Mouse (Mus musculus): ENCODE data around the gene Slc45a1. TPM values are rescaled to one million over a fixed set of nuclear protein-coding genes. Genes with fewer than 3 reads are reported as not detected.
A peak's percentile ranks its signal among the peaks of the same experiment; 100 is the strongest.

The Slc45a1 gene
- polyA plus RNA-seq, 1 experiment from 2014 or later = 1.2 TPM

DNA sequence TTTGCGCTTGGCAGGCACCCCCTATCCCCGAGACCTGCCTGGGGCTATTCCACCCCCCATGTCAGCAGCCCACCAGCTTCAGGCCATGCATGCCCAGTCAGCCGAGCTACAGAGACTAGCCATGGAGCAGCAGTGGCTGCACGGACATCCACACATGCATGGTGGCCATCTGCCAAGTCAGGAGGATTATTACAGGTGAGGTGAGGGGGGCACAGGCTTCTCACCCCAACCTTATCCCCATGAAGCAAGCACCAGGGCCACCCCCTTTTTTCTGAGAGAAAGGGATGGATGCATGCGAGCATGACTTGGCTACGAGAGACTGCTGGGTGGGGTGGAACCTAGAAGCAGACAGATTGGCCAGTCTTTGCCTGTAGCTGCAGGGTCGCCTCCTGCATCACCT lies 33.0 kb downstream of the Slc45a1 start:
- 83% methylated on average over 7 of the region's 7 CpGs for WGBS
- no peak for ATAC-seq (ENCODE audit: low read depth)
- no peak for DNase-seq (ENCODE audit: low spot score)
- H3K9ac ChIP-seq (ENCODE audit: low read depth, low read length) = no peak overlapping the region
- no peak overlapping the region for H3K4me2 ChIP-seq (ENCODE audit: low read depth, low read length)
- H3K4me3 ChIP-seq (ENCODE audit: low read depth, low read length) = no peak overlapping the region
- H3K27me3 ChIP-seq (replicated peaks; ENCODE audit: control insufficient read depth, insufficient read depth, low read length) = no peaks in the 10 kb centered on the region
- peaks cover 76% of the 10 kb centered on the region for H3K36me3 ChIP-seq (ENCODE audit: control insufficient read depth, insufficient read depth, low read length)
- H3K27ac ChIP-seq (replicated peaks; ENCODE audit: low read depth, low read length) = no peak overlapping the region
- no peaks in the 10 kb centered on the region for H3K9me3 ChIP-seq (ENCODE audit: control insufficient read depth, low read length)
- no peaks in the 10 kb centered on the region for H3K4me1 ChIP-seq (ENCODE audit: control insufficient read depth, insufficient read depth, low read length)

DNA sequence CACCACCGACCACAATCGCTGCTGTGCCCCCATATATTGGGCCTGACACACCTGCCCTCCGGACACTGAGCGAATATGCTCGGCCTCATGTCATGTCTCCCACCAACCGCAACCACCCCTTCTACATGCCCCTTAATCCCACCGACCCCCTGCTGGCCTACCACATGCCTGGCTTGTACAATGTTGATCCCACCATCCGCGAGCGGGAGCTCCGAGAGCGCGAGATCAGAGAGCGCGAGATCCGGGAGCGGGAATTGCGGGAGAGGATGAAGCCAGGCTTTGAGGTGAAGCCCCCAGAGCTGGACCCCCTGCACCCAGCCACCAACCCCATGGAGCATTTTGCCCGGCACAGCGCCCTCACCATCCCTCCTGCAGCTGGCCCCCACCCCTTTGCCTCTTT lies 35.1 kb downstream of the Slc45a1 start:
- H3K36me3 ChIP-seq (ENCODE audit: control insufficient read depth, insufficient read depth, low read length) = peaks cover 86% of the 10 kb centered on the region
- ATAC-seq (ENCODE audit: low read depth) (no peak), DNase-seq (ENCODE audit: low spot score) (no peak)
- no peaks in the 10 kb centered on the region for H3K27me3 ChIP-seq (replicated peaks; ENCODE audit: control insufficient read depth, insufficient read depth, low read length)
- no peak overlapping the region for H3K27ac ChIP-seq (replicated peaks; ENCODE audit: low read depth, low read length)
- no peaks in the 10 kb centered on the region for H3K9me3 ChIP-seq (ENCODE audit: control insufficient read depth, low read length)
- H3K4me1 ChIP-seq (ENCODE audit: control insufficient read depth, insufficient read depth, low read length) = no peaks in the 10 kb centered on the region
- H3K4me2 ChIP-seq (ENCODE audit: low read depth, low read length) = no peak overlapping the region
- 91% methylated on average over 9 of the region's 20 CpGs for WGBS
- H3K9ac ChIP-seq (ENCODE audit: low read depth, low read length) = no peak overlapping the region
- H3K4me3 ChIP-seq (ENCODE audit: low read depth, low read length) = no peak overlapping the region

DNA sequence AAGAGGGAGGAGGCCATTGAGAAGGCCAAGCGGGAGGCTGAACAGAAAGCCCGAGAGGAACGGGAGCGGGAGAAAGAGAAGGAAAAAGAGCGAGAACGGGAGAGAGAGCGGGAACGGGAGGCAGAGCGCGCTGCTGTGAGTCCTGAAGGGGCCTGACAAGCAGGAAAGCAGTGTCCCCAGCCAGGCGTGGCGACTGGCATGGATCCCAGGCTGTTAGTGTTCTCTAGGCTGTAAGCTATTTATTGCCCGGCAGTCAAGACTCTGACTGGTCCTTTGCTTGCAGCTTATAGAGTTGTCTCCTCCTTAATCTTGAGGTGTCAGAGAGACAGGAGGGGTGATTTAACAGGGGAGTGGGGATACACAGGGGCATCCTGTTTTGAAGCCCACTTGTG lies 35.9 kb downstream of the Slc45a1 start:
- Histone ChIP-seq H3K9ac (ENCODE audit: low read depth, low read length) (no peak overlapping the region), H3K36me3 (ENCODE audit: control insufficient read depth, insufficient read depth, low read length) (peaks cover 91% of the 10 kb centered on the region), H3K4me3 (ENCODE audit: low read depth, low read length) (no peak overlapping the region), H3K9me3 (ENCODE audit: control insufficient read depth, low read length) (no peaks in the 10 kb centered on the region), H3K4me1 (ENCODE audit: control insufficient read depth, insufficient read depth, low read length) (no peaks in the 10 kb centered on the region), H3K4me2 (ENCODE audit: low read depth, low read length) (no peak overlapping the region), H3K27ac (replicated peaks; ENCODE audit: low read depth, low read length) (no peak overlapping the region), H3K27me3 (replicated peaks; ENCODE audit: control insufficient read depth, insufficient read depth, low read length) (no peaks in the 10 kb centered on the region)
- ATAC-seq (ENCODE audit: low read depth) (no peak), DNase-seq (ENCODE audit: low spot score) (no peak)
- 98% methylated on average over 13 of the region's 13 CpGs for WGBS

DNA sequence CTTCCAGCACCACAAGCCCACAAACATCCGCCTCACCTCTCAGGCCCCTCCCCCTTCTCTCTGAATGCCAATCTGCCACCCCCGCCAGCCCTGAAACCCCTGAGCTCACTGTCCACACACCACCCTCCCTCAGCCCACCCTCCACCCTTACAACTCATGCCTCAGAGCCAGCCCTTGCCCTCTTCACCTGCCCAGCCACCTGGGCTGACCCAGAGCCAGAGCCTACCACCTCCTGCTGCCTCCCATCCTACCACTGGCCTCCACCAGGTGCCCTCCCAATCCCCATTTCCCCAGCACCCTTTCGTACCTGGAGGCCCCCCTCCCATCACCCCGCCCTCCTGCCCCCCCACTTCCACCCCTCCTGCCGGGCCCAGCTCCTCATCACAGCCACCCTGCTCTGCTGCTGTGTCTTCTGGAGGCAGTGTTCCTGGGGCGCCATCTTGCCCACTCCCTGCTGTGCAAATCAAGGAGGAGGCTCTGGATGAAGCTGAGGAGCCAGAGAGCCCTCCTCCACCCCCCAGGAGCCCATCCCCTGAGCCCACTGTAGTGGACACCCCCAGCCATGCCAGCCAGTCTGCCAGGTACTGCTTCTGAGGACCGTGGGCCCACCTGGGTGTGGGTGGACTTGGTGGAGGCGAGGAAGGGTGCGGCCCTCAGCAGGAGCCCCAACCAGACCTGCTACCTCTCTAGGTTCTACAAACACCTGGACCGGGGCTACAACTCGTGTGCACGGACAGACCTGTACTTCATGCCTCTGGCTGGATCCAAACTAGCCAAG lies 36.5 kb downstream of the Slc45a1 start:
- Histone ChIP-seq H3K27ac (replicated peaks; ENCODE audit: low read depth, low read length) (no peak overlapping the region), H3K4me3 (ENCODE audit: low read depth, low read length) (no peak overlapping the region), H3K27me3 (replicated peaks; ENCODE audit: control insufficient read depth, insufficient read depth, low read length) (no peaks in the 10 kb centered on the region), H3K4me2 (ENCODE audit: low read depth, low read length) (no peak overlapping the region), H3K9me3 (ENCODE audit: control insufficient read depth, low read length) (no peaks in the 10 kb centered on the region), H3K36me3 (ENCODE audit: control insufficient read depth, insufficient read depth, low read length) (peaks cover 94% of the 10 kb centered on the region), H3K9ac (ENCODE audit: low read depth, low read length) (no peak overlapping the region), H3K4me1 (ENCODE audit: control insufficient read depth, insufficient read depth, low read length) (no peaks in the 10 kb centered on the region)
- ATAC-seq (ENCODE audit: low read depth) = no peak
- DNase-seq (ENCODE audit: low spot score) = no peak
- WGBS = 93% methylated on average over 12 of the region's 12 CpGs

DNA sequence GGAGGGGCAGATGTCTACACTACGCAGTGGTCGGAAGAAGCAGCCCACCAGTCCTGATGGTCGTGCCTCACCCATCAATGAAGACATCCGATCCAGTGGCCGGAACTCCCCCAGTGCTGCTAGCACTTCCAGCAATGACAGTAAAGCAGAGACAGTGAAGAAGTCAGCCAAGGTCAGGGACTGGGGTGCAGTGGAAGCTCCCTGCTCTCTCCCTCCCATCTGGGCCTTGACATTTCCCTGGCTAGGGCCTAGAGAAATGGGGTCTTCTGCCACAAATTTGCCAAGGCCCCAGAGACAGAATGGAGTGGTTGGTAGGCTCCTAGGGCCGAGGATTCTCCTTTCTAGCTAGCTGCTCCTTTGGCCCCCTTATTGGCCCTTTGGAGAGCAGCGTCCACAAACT lies 38.3 kb downstream of the Slc45a1 start:
- no peak for DNase-seq (ENCODE audit: low spot score)
- no peak overlapping the region for H3K27ac ChIP-seq (replicated peaks; ENCODE audit: low read depth, low read length)
- no peak overlapping the region for H3K4me2 ChIP-seq (ENCODE audit: low read depth, low read length)
- H3K9me3 ChIP-seq (ENCODE audit: control insufficient read depth, low read length) = no peaks in the 10 kb centered on the region
- 96% methylated on average over 7 of the region's 7 CpGs for WGBS
- H3K4me3 ChIP-seq (ENCODE audit: low read depth, low read length) = no peak overlapping the region
- peaks cover 82% of the 10 kb centered on the region for H3K36me3 ChIP-seq (ENCODE audit: control insufficient read depth, insufficient read depth, low read length)
- H3K27me3 ChIP-seq (replicated peaks; ENCODE audit: control insufficient read depth, insufficient read depth, low read length) = no peaks in the 10 kb centered on the region
- ATAC-seq (ENCODE audit: low read depth) = no peak
- no peaks in the 10 kb centered on the region for H3K4me1 ChIP-seq (ENCODE audit: control insufficient read depth, insufficient read depth, low read length)
- H3K9ac ChIP-seq (ENCODE audit: low read depth, low read length) = no peak overlapping the region

DNA sequence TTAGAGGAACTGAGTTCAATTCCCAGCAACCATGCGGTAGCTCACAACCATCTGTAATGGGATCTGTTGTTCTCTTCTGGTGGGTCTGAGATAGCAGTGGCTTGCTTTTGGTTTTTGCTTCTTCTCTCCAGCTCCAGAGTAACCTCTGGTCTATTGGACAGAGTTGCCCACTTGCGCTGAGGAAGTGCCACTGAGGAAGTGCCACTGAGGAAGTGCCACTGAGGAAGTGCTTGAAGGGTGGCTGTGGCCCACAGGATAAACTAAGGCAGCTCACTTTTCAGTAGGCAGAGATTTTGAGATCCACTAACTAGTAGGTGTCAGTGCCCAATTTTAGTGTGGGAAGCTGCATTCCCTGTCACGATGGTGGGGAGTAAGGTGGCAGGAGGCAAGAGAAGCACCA lies 43.3 kb downstream of the Slc45a1 start:
- Histone ChIP-seq H3K4me2 (ENCODE audit: low read depth, low read length) (no peak overlapping the region), H3K4me3 (ENCODE audit: low read depth, low read length) (no peak overlapping the region), H3K36me3 (ENCODE audit: control insufficient read depth, insufficient read depth, low read length) (peaks cover 31% of the 10 kb centered on the region), H3K9ac (ENCODE audit: low read depth, low read length) (no peak overlapping the region), H3K27me3 (replicated peaks; ENCODE audit: control insufficient read depth, insufficient read depth, low read length) (no peaks in the 10 kb centered on the region), H3K4me1 (ENCODE audit: control insufficient read depth, insufficient read depth, low read length) (no peaks in the 10 kb centered on the region), H3K27ac (replicated peaks; ENCODE audit: low read depth, low read length) (no peak overlapping the region), H3K9me3 (ENCODE audit: control insufficient read depth, low read length) (no peaks in the 10 kb centered on the region)
- WGBS = 96% methylated on average over 3 of the region's 3 CpGs
- ATAC-seq (ENCODE audit: low read depth) (no peak), DNase-seq (ENCODE audit: low spot score) (no peak)

DNA sequence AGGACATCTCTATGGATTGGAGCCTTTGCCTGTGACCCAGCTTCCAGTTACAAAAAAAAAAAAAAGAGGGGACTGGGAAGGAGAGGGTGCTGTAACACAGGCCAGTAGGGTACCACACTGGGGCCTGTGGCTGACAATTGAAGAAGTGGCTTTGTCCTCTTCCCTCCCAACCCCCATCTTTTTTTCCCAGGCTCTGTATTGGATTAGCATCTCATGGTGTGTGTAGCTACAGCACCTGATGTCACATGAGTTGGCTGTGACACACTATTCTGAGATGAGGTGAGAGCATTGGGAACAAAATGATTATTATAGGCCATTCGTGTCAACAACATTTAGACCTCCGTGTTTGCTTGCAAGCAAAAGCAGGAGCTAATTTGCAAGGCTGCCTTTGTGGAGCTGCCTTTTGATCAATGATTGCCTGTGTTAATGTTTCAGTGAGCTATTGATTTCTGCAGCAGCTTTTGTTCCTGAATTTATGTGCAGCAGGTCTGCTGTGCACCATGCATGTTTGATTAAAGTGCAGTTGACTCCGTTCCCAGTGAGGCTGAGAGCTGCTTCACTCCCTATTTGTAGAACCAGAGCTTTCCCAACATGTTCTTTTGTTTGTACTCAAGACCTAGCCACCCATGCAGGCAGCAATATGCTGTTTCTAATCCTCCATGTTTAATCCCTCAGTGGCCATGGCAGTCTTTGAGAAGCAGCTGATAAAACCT lies 45.4 kb downstream of the Slc45a1 start:
- H3K36me3 ChIP-seq (ENCODE audit: control insufficient read depth, insufficient read depth, low read length) = peaks cover 11% of the 10 kb centered on the region
- ATAC-seq (ENCODE audit: low read depth) (peak; percentile 20; the same call in 1 of the 2 replicates), DNase-seq (ENCODE audit: low spot score) (no peak)
- no peak overlapping the region for H3K4me2 ChIP-seq (ENCODE audit: low read depth, low read length)
- H3K4me1 ChIP-seq (ENCODE audit: control insufficient read depth, insufficient read depth, low read length) = no peaks in the 10 kb centered on the region
- no peak overlapping the region; the same call in 1 of the 2 replicates for H3K27ac ChIP-seq (replicated peaks; ENCODE audit: low read depth, low read length)
- WGBS = 54% methylated on average over 3 of the region's 3 CpGs
- no peak overlapping the region for H3K4me3 ChIP-seq (ENCODE audit: low read depth, low read length)
- no peak overlapping the region for H3K9ac ChIP-seq (ENCODE audit: low read depth, low read length)
- H3K9me3 ChIP-seq (ENCODE audit: control insufficient read depth, low read length) = no peaks in the 10 kb centered on the region
- H3K27me3 ChIP-seq (replicated peaks; ENCODE audit: control insufficient read depth, insufficient read depth, low read length) = no peaks in the 10 kb centered on the region

DNA sequence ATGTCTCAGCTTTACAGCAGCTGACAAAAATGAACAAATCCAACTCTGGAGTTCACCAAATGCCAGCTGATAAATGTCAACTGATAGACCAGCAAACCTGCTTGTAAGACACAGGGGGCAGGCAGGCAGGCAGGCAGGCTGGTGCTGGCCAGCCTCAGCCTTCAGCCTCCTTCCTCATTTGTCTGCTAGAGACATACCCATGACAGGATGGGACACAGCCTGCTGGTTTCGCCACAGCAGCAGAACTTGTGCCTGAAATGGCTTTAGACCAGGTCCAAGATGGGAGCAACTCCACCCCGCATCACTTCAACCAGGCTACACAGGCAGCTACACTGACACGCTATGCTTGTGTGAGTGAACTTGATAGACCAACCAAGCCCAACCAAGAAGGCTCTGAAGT lies 46.2 kb downstream of the Slc45a1 start:
- 90% methylated on average over 3 of the region's 3 CpGs for WGBS
- no peak overlapping the region for H3K9ac ChIP-seq (ENCODE audit: low read depth, low read length)
- ATAC-seq (ENCODE audit: low read depth) (no peak), DNase-seq (ENCODE audit: low spot score) (no peak)
- no peaks in the 10 kb centered on the region for H3K4me1 ChIP-seq (ENCODE audit: control insufficient read depth, insufficient read depth, low read length)
- no peak overlapping the region for H3K4me2 ChIP-seq (ENCODE audit: low read depth, low read length)
- H3K4me3 ChIP-seq (ENCODE audit: low read depth, low read length) = no peak overlapping the region
- H3K36me3 ChIP-seq (ENCODE audit: control insufficient read depth, insufficient read depth, low read length) = peaks cover 5% of the 10 kb centered on the region
- no peaks in the 10 kb centered on the region for H3K9me3 ChIP-seq (ENCODE audit: control insufficient read depth, low read length)
- no peak overlapping the region; the same call in 1 of the 2 replicates for H3K27ac ChIP-seq (replicated peaks; ENCODE audit: low read depth, low read length)
- H3K27me3 ChIP-seq (replicated peaks; ENCODE audit: control insufficient read depth, insufficient read depth, low read length) = no peaks in the 10 kb centered on the region

Data from embryonic facial prominence, embryonic 14.5 days (tissue).